Mouse (Mus musculus) small intestine, adult 2 months (tissue): ENCODE measurements around the gene Gpr75. TPM values are rescaled to one million over a fixed set of nuclear protein-coding genes. Genes with fewer than 3 reads are reported as not detected.

Experiments used
- H3K27ac ChIP-seq: fragments of 200-500 bp; 2 replicates; pipeline ENCODE4 v1.5.1; 2012; ENCODE audit warnings: low read depth, low read length, control low read depth, inconsistent platforms; ENCODE audit not compliant: insufficient read depth
- H3K27me3 ChIP-seq: fragments of 200-500 bp; 2 replicates; pipeline ENCODE4 v1.6.1; 2012; ENCODE audit warnings: mild to moderate bottlenecking, moderate library complexity, low read length, inconsistent platforms; ENCODE audit not compliant: control insufficient read depth, insufficient read depth
- H3K36me3 ChIP-seq: fragments of 200-500 bp; 2 replicates; pipeline ENCODE4 v1.6.1; 2012; ENCODE audit warnings: mild to moderate bottlenecking, low read length, control low read depth, inconsistent platforms; ENCODE audit not compliant: control insufficient read depth, insufficient read depth
- H3K4me1 ChIP-seq: fragments of 200-500 bp; 2 replicates; pipeline ENCODE4 v1.6.1; 2012; ENCODE audit warnings: low read length, inconsistent platforms, mixed read lengths; ENCODE audit not compliant: control insufficient read depth, insufficient read depth, insufficient read length
- H3K4me3 ChIP-seq: fragments of 200-500 bp; 2 replicates; pipeline ENCODE4 v1.5.1; 2012; ENCODE audit warnings: low read depth, mild to moderate bottlenecking, control low read depth, inconsistent platforms, low read length, moderate library complexity
- CTCF ChIP-seq: fragments of 200-500 bp; IDR thresholded peaks from 2 replicates; pipeline ENCODE4 v1.5.1; 2012; ENCODE audit warnings: low read depth, mild to moderate bottlenecking, control low read depth, inconsistent platforms, low read length, moderate library complexity, mixed read lengths; ENCODE audit not compliant: insufficient replicate concordance, insufficient read length; ENCODE audit errors: extremely low read depth
- POLR2A ChIP-seq: fragments of 200-500 bp; IDR thresholded peaks from 2 replicates; pipeline ENCODE4 v1.6.1; 2012; ENCODE audit warnings: low read depth, mild to moderate bottlenecking, control low read depth, inconsistent platforms, low read length, moderate library complexity
- WGBS: fragments of 180-500 bp; shearing (Covaris S2); methylation state at CpG from one replicate; pipeline ENCODE4 v1.1.7; 2018; 5-methylcytosine and 5-hydroxymethylcytosine counted together
- polyA plus RNA-seq: library from polyadenylated mRNA; depleted of rRNA; stranded (reverse); fragments of >200 nt; gene quantifications from 2 replicates; pipeline ENCODE4 v1.2.3, GENCODE M21; 2012; rRNA removed

Gene Gpr75
- polyA plus RNA-seq: 0.09 TPM in 1 of 2 replicates, not detected in the other

DNA sequence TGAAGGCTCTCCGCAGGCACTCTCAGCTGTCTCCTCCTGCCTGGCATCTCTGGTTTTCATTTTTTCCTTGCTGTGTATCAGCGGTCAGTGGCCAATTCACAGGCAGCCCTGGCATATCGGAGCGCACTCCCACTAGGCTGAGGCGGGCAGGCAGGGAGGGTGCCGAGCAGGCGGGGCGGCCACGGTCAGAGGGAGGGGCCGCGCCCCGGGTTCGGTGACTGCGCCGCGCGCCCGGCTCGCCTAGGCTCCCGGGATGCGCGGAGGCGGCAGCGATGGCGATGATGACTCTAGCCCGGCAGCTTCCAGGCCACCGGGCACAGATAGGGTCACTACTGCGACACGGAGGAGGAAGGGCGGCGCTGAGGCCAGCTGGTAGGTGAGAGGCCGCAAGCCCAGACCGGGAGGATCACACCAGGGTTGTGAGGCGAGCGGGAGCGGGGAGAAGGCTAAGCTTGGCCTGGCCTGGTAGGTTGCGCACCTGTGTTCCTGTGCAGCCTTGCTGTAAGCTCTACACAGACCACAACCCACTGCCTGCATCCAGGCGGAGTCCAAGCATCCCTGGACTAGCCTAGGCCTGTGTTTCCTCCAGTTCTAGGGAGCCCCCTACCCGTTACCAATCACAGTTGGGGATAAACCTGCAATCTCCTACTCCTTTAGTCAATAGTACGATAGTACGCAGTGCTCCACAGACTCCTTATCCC is at the start of gene Gpr75, which contains the start of gene Asb3:
Gene Gpr75 (plus strand): TSS at position 188 of the 701 bp plus-strand sequence.
Gene Asb3 (plus strand): TSS at position 246 of the 701 bp plus-strand sequence.
- 8% methylated on average over 41 of the region's 41 CpGs for WGBS
- Histone ChIP-seq H3K36me3 (0 out of 2 replicates have a peak, but pooled peaks cover under 1% of the 10 kb centered on the region), H3K27me3 (no peaks in the 10 kb centered on the region), H3K4me1 (peaks cover 5% of the 10 kb centered on the region; the same call in 1 of the 2 replicates), H3K27ac (no peak within 1 kb of the TSS), H3K4me3 (peak within 1 kb of the TSS; percentile 44)
- no peak for TF ChIP-seq CTCF
- no peak for TF ChIP-seq POLR2A

DNA sequence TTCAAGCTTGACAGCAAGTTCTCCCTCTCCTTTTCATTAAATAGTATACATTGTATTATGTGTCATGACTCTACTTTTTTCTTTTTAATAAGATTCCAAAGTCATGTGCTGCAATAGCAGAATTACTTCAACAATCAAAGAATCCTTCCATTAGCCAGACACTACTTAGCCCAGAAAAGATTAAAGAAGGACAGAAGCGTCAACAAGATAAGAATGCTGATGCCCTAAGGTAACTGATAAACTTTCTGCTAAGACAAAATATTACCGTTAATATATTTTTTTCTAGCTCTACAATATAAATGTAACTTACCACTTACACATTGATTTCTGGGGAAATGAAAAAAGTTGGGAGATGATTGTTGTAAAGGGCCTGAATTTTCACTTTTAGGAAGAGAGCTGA is 46.4 kb upstream of the Gpr75 start:
- TF ChIP-seq POLR2A (no peak), CTCF (no peak)
- WGBS: 76% methylated on average over 2 of the region's 2 CpGs
- H3K27ac ChIP-seq: no peak overlapping the region
- H3K4me3 ChIP-seq: no peak overlapping the region
- H3K4me1 ChIP-seq: no peaks in the 10 kb centered on the region
- H3K36me3 ChIP-seq: peaks cover 30% of the 10 kb centered on the region
- H3K27me3 ChIP-seq: no peaks in the 10 kb centered on the region

DNA sequence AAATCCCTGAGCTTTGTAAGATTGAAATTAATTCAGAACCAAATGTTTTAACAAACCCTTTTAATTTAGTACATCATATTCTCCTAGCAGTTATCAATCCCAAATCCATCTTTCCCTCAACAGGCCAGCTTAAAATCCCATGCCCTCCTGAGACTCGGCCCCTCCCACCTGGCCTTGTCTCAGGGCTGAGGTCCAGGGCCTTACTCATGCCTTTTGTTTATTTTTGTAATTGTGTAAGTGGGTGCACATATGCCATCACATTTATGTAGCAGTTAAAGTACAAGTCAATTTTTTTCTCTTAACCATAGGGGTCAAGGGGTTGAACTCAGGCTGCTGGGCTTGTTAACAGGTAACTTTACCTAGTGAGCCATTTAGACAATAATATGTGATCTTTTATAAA is 40.8 kb upstream of the Gpr75 start:
- Histone ChIP-seq H3K4me1 (no peaks in the 10 kb centered on the region), H3K27ac (no peak overlapping the region), H3K27me3 (no peaks in the 10 kb centered on the region), H3K36me3 (peaks cover 36% of the 10 kb centered on the region), H3K4me3 (no peak overlapping the region)
- TF ChIP-seq CTCF: no peak
- TF ChIP-seq POLR2A: no peak
- WGBS: 94% methylated on average over 1 of the region's 1 CpGs

DNA sequence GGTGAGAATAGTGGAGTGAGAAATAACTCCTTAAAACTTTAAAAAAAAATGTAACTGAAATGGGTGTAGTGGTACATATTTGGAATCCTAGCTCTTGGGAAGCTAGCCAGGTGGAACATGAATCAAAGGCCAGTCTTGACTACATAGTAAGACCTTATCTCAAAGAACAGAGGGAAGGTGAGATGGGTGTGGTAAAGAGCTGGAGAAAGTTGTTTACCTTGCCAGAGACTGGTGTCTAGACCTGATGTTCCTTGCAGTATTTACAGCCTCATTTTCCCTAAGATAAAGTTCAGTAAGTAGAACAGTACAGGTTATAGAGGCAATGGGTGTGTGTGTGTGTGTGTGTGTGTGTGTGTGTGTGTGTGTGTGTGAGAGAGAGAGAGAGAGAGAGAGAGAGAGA is 12.7 kb upstream of the Gpr75 start:
- no peak overlapping the region for H3K4me3 ChIP-seq
- H3K27me3 ChIP-seq: no peaks in the 10 kb centered on the region
- H3K36me3 ChIP-seq: peaks cover 26% of the 10 kb centered on the region
- no peak overlapping the region for H3K27ac ChIP-seq
- TF ChIP-seq POLR2A: no peak
- no peak for TF ChIP-seq CTCF
- no peaks in the 10 kb centered on the region for H3K4me1 ChIP-seq

DNA sequence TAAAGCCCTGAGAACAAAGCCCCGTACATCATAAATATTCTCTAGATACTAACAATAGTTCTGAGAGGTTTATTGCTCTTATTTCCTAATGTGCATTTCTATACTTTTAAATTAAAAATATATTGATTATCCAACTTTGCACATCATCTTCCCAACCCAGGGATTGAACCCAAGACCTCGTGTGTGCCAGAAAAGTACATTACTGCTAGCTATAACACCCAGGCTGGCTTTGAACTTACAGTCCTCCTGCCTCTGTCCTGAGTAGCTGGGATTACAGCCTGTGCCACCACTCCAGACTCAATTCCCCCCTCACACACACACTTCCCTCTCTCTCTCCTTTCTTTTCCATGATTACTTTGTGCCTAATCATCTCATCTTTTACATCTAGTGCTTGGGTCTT is 3.0 kb downstream of the Gpr75 start:
- WGBS: 86% methylated on average over 2 of the region's 2 CpGs

DNA sequence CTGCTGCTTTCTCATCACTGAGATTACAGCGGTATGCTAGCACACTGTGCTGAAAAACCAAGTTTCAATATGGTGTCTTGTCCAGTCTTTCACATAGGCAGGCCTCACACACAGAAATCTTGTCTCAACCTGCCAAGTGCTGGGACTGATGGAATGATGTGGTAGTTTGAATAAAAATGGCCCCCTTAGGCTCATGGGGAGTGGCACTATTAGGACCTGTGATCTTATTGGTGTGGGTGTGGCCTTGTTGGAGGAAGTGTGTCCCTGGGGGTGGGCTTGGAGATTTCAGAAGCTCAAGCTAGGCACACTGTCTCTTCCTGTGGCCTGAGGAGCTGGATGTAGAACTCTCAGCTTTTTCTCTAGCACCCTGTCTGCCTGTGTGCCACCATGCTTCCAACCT is 11.0 kb downstream of the Gpr75 start:
- no peak overlapping the region for H3K4me3 ChIP-seq

More for the DNA sequence above, 3.0 kb downstream of the Gpr75 start:
- no peaks in the 10 kb centered on the region for H3K36me3 ChIP-seq
- H3K4me3 ChIP-seq: no peak overlapping the region
- H3K4me1 ChIP-seq: peaks cover 5% of the 10 kb centered on the region; the same call in 1 of the 2 replicates
- no peaks in the 10 kb centered on the region for H3K27me3 ChIP-seq
- no peak overlapping the region for H3K27ac ChIP-seq
- TF ChIP-seq CTCF: no peak
- no peak for TF ChIP-seq POLR2A

DNA sequence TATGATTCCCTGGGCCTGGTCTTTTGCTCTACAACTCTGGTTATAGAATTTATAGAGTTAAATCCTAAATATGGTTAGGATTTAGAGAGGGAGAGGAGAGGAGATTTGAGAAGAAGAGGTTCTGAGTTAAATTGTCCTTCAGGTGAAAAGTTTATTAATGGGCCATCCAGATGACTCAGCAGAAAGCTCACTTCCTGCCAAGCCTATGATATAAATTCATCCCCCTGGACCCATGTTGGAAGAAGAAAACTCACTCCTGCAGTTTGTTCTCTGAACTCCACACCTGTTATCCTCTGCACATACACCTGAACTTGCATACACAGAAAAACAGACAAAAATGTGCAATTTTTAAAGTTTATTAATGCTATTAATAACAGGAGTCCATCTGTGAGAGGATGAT is 14.2 kb downstream of the Gpr75 start:
- no peak overlapping the region for H3K27ac ChIP-seq
- H3K27me3 ChIP-seq: no peaks in the 10 kb centered on the region
- no peak for TF ChIP-seq POLR2A
- TF ChIP-seq CTCF: no peak
- no peaks in the 10 kb centered on the region for H3K36me3 ChIP-seq
- H3K4me1 ChIP-seq: no peaks in the 10 kb centered on the region
- H3K4me3 ChIP-seq: no peak overlapping the region

More for the DNA sequence above, 11.0 kb downstream of the Gpr75 start:
- Histone ChIP-seq H3K27ac (no peak overlapping the region), H3K27me3 (no peaks in the 10 kb centered on the region), H3K4me1 (no peaks in the 10 kb centered on the region), H3K36me3 (no peaks in the 10 kb centered on the region)
- TF ChIP-seq CTCF (no peak), POLR2A (no peak)
- 94% methylated on average over 1 of the region's 1 CpGs for WGBS
